Mouse (Mus musculus) testis, adult 2 months (tissue): ENCODE data around the gene Pigk. TPM values are rescaled to one million over a fixed set of nuclear protein-coding genes. Genes with fewer than 3 reads are reported as not detected.

Experiments
- H3K27ac ChIP-seq: fragments of 200-500 bp; 2 replicates; pipeline ENCODE4 v1.5.1; 2012; ENCODE audit warnings: low read depth, low read length; ENCODE audit not compliant: control insufficient read depth, insufficient read depth
- H3K27me3 ChIP-seq: fragments of 200-500 bp; 2 replicates; pipeline ENCODE4 v1.6.1; 2012; ENCODE audit warnings: mild to moderate bottlenecking, low read length, moderate library complexity; ENCODE audit not compliant: control insufficient read depth, insufficient read depth
- H3K36me3 ChIP-seq: fragments of 200-500 bp; 2 replicates; pipeline ENCODE4 v1.6.1; 2012; ENCODE audit warnings: mild to moderate bottlenecking, low read length; ENCODE audit not compliant: control insufficient read depth, insufficient read depth
- H3K4me1 ChIP-seq: fragments of 200-500 bp; 2 replicates; pipeline ENCODE4 v1.6.1; 2012; ENCODE audit warnings: low read length; ENCODE audit not compliant: control insufficient read depth, insufficient read depth
- H3K4me3 ChIP-seq: fragments of 200-500 bp; 2 replicates; pipeline ENCODE4 v1.5.1; 2012; ENCODE audit warnings: low read depth, mild to moderate bottlenecking, low read length, moderate library complexity, mixed read lengths; ENCODE audit not compliant: control insufficient read depth
- CTCF ChIP-seq: fragments of 200-500 bp; IDR thresholded peaks from 2 replicates; pipeline ENCODE4 v1.5.1; 2012; ENCODE audit warnings: low read depth, mild to moderate bottlenecking, inconsistent platforms, low read length, moderate library complexity; ENCODE audit not compliant: control insufficient read depth, insufficient read depth, insufficient replicate concordance
- POLR2A ChIP-seq: fragments of 200-500 bp; IDR thresholded peaks from 2 replicates; pipeline ENCODE4 v1.6.1; 2012; ENCODE audit warnings: low read depth, mild to moderate bottlenecking, inconsistent platforms, low read length, moderate library complexity; ENCODE audit not compliant: control insufficient read depth
- polyA plus RNA-seq: library from polyadenylated mRNA; depleted of rRNA; stranded (reverse); fragments of >200 nt; gene quantifications from 2 replicates; pipeline ENCODE4 v1.2.3, GENCODE M21; 2012

The Pigk gene
- polyA plus RNA-seq, 1 experiment = 34.6 TPM

DNA sequence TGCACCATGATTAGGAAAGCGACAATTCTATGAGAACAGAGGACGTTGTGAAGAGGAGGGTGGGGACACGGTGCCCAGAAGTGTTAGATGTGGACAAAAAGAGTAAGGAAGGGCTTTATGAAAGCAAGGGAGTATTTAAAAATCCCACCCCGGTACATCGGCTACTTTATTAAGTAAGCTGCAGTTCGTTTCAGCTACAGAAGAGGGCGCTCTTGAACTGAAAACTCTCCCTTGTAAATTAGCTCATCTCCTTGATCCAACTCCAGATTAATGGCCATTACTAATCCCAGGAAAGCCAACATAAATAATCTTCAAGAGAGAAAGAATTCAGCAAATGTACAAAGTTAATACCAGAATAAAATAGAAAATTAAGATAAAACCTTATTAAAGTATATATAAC is 47.2 kb downstream of the Pigk start:
- no peak overlapping the region for H3K4me3 ChIP-seq
- H3K27ac ChIP-seq = no peak overlapping the region
- H3K36me3 ChIP-seq = no peaks in the 10 kb centered on the region; the same call in 1 of the 2 replicates
- H3K4me1 ChIP-seq = peaks cover 11% of the 10 kb centered on the region
- TF ChIP-seq POLR2A = no peak
- TF ChIP-seq CTCF = no peak
- no peaks in the 10 kb centered on the region for H3K27me3 ChIP-seq

DNA sequence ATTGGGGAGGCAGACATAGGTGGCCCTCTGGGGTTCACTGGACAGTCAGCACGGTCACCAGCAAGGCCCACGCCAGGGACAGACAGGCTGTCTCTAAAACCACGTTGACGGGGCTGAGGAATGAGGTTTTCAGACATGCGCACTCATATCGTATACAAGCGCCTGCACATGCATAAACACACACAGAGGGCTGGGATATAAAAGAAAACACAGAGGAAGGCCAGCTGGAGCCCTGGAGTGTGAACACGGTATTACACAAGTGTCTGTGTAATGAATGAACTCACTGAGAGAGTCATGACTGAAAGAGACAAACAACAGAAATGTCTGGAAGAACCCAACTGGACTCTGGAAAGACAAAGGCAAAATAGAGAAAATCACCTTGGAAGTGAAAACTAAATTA is 47.8 kb downstream of the Pigk start:
- Histone ChIP-seq H3K36me3 (no peaks in the 10 kb centered on the region; the same call in 1 of the 2 replicates), H3K27ac (no peak overlapping the region), H3K4me1 (peaks cover 11% of the 10 kb centered on the region), H3K4me3 (no peak overlapping the region), H3K27me3 (no peaks in the 10 kb centered on the region)
- TF ChIP-seq POLR2A (no peak), CTCF (no peak)

DNA sequence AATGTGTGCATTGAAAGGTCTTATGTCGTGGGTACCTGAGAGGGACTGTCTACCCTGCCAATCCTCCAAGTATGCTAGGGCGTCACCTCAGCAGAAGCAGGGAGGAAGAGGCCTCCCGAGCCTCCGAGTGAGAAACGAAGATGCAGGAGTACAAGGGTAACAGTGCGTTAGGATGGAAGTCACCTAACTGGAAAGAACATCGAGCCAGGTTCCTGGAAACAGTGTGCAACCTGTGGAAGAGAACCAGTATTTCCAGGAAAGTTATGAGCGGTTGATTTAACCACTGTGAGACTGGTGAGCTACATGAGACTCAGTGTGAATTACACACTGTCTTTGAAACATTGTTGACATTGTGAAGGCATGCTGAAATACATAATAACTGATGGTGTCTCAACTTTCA is 48.4 kb downstream of the Pigk start:
- Histone ChIP-seq H3K27me3 (no peaks in the 10 kb centered on the region), H3K4me3 (no peak overlapping the region), H3K27ac (no peak overlapping the region), H3K36me3 (no peaks in the 10 kb centered on the region; the same call in none of the 2 replicates), H3K4me1 (peaks cover 11% of the 10 kb centered on the region)
- TF ChIP-seq CTCF (no peak), POLR2A (no peak)

DNA sequence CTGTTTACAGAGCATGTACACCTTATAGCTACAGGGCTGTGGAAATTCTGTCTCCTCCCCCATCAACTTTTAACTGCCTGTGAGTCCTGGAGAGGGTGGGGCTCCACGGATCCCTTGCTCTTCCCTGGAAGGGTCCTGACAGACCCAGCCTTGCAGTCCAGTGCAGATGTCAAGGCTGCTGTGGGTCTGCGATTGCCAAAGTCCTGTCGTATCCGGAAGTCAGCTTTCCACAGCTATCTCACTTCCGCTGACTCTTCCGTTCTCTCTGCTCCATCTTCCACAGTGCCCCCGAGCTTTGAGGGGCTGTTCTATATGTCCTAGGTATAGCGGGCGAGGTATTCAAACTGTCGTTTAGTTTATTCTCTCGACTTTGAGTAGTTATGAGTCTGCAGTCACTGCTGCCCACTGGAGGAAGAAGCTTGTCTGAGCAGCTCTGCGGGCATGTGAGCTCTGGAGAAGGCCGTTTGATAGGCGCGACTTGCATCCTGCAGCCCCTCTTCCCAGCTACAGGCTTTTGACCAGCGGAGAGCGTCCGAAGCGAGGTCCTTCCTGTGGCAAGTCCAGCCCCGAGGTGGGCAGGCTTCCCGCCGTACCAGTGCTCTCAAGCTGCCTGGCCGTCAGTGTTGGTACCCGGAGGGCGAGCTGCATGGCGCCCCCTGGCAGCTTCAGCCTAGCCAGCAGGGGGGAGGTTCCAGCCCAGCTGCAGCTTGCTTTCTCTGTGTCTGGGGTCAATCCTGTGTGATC is 49.4 kb downstream of the Pigk start:
- peaks cover 11% of the 10 kb centered on the region for H3K4me1 ChIP-seq
- peak overlapping the region; percentile 91 for H3K4me3 ChIP-seq
- H3K27ac ChIP-seq = peak overlapping the region; percentile 83
- TF ChIP-seq POLR2A (0 out of 2 replicates have a peak, but pooled peaks have one; percentile 27), CTCF (peak; percentile 32; the same call in 1 of the 2 replicates)
- H3K27me3 ChIP-seq = no peaks in the 10 kb centered on the region
- H3K36me3 ChIP-seq = no peaks in the 10 kb centered on the region; the same call in none of the 2 replicates

DNA sequence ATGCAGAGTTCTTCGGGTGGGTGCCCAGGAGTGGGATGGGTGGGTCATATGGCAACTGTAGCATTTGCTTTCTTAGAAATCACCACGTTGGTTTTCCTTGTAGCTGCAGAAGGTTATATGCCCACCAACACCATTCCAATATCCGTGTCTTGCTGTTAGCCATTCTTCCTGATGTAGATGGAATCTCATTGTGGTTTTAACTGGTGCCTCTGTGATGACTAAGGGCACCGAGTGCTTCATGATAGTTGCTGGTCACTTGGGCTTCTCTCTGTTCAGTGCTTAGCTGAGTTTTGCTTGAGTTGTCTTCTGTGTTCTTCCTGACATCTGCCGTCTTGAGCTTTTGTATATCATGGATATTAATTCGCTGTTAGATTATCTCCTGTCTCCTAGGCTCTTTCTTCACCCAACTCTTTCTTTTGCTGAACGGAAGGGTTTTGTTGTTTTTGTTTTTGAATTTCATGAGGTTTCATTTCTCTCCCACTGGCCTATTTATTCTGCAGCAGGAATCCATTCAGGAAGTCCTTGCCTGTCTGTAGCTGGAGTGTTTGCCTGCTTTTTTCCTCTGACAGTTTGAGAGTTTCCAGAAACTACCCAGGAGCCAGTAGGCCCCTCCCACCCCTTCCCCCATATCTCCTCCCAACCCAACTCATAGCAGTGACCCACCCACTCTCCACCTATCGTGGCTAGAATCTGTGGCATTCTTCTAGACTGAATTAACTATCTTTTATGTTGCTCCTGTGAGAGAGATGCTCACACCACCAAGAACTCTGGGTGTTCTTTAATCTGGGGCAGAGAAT is 50.8 kb downstream of the Pigk start:
- H3K4me1 ChIP-seq = peaks cover 11% of the 10 kb centered on the region
- no peak overlapping the region for H3K27ac ChIP-seq
- TF ChIP-seq CTCF = no peak
- TF ChIP-seq POLR2A = no peak
- H3K4me3 ChIP-seq = no peak overlapping the region
- H3K36me3 ChIP-seq = no peaks in the 10 kb centered on the region; the same call in 1 of the 2 replicates
- H3K27me3 ChIP-seq = no peaks in the 10 kb centered on the region

DNA sequence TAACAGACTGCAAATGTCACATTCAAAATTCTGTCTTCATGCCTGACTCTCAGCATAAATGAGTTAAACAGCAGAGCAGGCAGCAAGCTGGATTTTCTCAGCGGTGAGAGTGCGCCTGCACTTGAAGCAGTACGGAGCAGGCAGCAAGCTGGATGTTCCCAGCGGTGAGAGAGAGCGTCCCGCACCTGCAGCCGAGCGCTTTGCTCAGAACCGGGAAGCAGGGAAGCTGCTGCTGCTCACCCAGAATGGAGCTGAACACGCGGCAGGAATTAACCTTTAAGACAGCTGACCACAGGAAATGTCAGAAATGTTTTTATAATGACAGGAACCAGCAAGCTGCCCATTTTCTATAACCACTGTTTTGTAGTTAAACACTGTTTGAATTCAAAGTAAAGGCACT is 53.6 kb downstream of the Pigk start:
- no peak overlapping the region for H3K4me3 ChIP-seq
- H3K27ac ChIP-seq = no peak overlapping the region
- H3K27me3 ChIP-seq = no peaks in the 10 kb centered on the region
- no peak for TF ChIP-seq POLR2A
- TF ChIP-seq CTCF = no peak
- peaks cover 11% of the 10 kb centered on the region for H3K4me1 ChIP-seq
- H3K36me3 ChIP-seq = no peaks in the 10 kb centered on the region; the same call in 1 of the 2 replicates

DNA sequence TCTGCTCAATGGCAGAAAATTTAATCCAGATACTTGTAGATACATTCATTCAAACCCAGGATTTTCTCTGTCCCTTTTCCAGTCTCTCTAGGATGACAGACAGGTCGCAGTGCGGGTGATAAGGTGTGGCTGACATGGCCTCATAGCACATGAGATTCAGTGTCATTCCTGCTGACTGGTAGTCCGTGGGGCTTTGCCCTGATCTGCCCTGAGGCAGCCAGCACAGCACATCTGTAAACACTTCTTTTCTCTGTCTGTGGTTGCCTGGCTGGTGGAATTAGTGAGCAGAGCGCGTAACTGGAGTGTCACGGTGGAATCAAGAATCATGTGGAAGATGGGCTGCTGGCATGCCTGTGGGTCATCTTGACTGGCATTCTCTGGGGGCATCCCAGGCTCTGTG is 56.2 kb downstream of the Pigk start:
- Histone ChIP-seq H3K4me1 (no peaks in the 10 kb centered on the region), H3K27ac (no peak overlapping the region), H3K4me3 (no peak overlapping the region), H3K36me3 (no peaks in the 10 kb centered on the region; the same call in 1 of the 2 replicates), H3K27me3 (no peaks in the 10 kb centered on the region)
- TF ChIP-seq POLR2A (no peak), CTCF (no peak)
